Mouse (Mus musculus) embryonic facial prominence, embryonic 15.5 days (tissue): ENCODE results near the gene Ptges3l. TPM values are rescaled to one million over a fixed set of nuclear protein-coding genes. Genes with fewer than 3 reads are reported as not detected.

Experiments used
- ATAC-seq: fragments of 200-750 bp; cut with Nextera tagmentation; 2 replicates; pipeline ENCODE4 v1.8.0; 2017; ENCODE audit warnings: low read depth, moderate TSS enrichment; ENCODE audit not compliant: insufficient number of reproducible peaks, low FRiP score, low TSS enrichment
- H3K27ac ChIP-seq: fragments of 300-500 bp; sonication (generic); replicated peaks from 2 replicates; pipeline ENCODE4 v1.5.1; 2015; ENCODE audit warnings: mild to moderate bottlenecking, inconsistent platforms
- H3K27me3 ChIP-seq: fragments of 300-500 bp; sonication (generic); 2 replicates; pipeline ENCODE4 v1.6.1; 2015; ENCODE audit warnings: inconsistent platforms
- H3K36me3 ChIP-seq: fragments of 300-500 bp; sonication (generic); 2 replicates; pipeline ENCODE4 v1.6.1; 2015; ENCODE audit warnings: mild to moderate bottlenecking, inconsistent platforms
- H3K4me1 ChIP-seq: fragments of 300-500 bp; sonication (generic); 2 replicates; pipeline ENCODE4 v1.6.1; 2015; ENCODE audit warnings: inconsistent platforms
- H3K4me2 ChIP-seq: fragments of 300-500 bp; sonication (generic); replicated peaks from 2 replicates; pipeline ENCODE4 v1.6.1; 2015; ENCODE audit warnings: mild to moderate bottlenecking, inconsistent platforms
- H3K4me3 ChIP-seq: fragments of 300-500 bp; sonication (generic); replicated peaks from 2 replicates; pipeline ENCODE4 v1.5.1; 2015; ENCODE audit warnings: mild to moderate bottlenecking, inconsistent platforms
- H3K9ac ChIP-seq: fragments of 300-500 bp; sonication (generic); 2 replicates; pipeline ENCODE4 v1.6.1; 2015; ENCODE audit warnings: inconsistent platforms
- H3K9me3 ChIP-seq: fragments of 300-500 bp; sonication (generic); replicated peaks from 2 replicates; pipeline ENCODE4 v1.6.1; 2016; ENCODE audit warnings: inconsistent platforms
- WGBS: fragments of 180-500 bp; shearing (Covaris S2); methylation state at CpG from one replicate; pipeline ENCODE4 v1.1.7; 2015; 5-methylcytosine and 5-hydroxymethylcytosine counted together
- polyA plus RNA-seq: library from polyadenylated mRNA; unstranded; fragments of >200 nt; fragmentation: Nextera tagmentation; extraction: Ambion mirVana; gene quantifications from 2 replicates; pipeline ENCODE4 v1.2.1, GENCODE M21; 2015

The Ptges3l gene
- polyA plus RNA-seq, 1 experiment from 2014 or later, result 19.8 TPM

DNA sequence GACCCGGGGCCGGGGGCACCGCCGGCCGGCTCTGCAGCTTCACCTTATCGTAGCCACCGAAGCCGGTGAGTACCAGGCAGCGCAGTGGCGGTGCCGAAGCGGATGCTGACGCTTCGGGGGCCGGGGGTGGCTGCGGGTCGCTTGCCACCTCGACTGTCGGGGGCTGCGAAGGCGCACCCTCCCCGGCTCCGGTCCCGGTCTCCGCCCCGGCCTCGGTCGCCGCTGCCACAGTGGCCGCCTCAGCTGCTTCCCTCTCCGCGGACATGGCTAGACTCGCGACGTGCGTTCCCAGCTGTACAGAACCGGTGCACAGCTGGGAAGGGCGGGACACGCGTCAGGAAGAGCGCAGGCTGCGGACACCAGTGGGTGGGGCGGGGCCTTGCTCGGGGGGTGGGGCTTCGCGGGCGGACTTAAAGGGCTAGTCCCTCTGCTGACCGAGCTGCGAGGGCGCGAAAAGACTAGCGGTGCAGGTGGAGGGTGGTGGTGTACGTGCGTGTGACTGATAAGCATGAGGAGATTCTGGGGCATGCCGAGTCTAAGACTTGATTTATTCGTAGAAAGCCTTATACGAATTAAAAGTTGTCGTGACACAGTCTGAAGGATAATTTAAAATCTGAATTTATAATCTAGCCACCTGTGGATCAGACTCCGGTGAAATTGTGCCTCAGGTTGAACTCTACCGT is 40.9 kb upstream of the Ptges3l start, which contains the start of gene Vat1:
Gene Vat1 (minus strand): TSS at position 362 of the 683 bp plus-strand sequence.
- Histone ChIP-seq H3K4me2 (peak within 1 kb of the TSS; percentile 84), H3K9me3 (no peaks in the 10 kb centered on the region), H3K27me3 (no peaks in the 10 kb centered on the region), H3K27ac (peak within 1 kb of the TSS; percentile 83), H3K4me1 (peaks cover 51% of the 10 kb centered on the region), H3K9ac (peak within 1 kb of the TSS; percentile 69), H3K36me3 (peaks cover 19% of the 10 kb centered on the region), H3K4me3 (peak within 1 kb of the TSS; percentile 87)
- 1% methylated on average over 58 of the region's 60 CpGs for WGBS
- ATAC-seq, result peak; percentile 67; the same call in 1 of the 2 replicates

DNA sequence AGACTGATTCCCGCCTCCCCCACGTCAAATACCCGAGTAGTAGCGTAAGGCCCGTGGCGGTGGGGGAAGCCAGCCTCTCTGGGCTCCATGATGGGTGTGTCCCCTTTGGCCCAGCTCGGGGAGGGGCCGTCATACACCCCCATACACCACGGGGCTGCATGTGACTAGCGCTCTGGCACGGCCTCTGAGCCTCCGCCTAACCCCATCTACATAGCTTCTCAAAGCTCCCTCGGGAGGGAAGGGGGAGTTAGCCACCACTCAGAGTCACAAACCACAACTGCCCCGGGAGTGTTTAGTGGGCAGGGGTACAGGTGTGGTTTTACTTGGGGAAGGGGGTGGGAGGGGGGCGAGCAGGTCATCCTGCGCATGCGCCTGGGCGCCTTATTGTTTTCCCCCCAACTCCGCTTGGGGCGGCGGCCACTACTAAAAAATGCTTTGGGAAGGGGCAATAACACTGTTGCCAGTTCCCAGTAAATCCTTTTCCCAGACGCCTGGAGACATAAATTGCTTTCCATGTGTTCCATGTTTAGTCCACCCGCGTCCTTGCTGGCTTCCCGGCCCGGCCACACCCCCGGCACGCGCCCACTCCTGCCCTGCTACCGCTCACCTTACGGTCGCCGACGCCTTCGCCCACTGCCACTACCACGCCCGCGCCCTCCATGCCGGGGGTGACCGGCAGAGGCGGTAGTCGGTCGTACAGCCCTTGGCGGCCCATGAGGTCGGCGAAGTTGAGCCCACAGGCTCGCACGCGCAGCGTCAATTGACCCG is 40.2 kb upstream of the Ptges3l start:
- Histone ChIP-seq H3K4me1 (peaks cover 51% of the 10 kb centered on the region), H3K4me2 (peak overlapping the region; percentile 84), H3K9me3 (no peaks in the 10 kb centered on the region), H3K36me3 (peaks cover 25% of the 10 kb centered on the region), H3K27ac (peak overlapping the region; percentile 83), H3K27me3 (no peaks in the 10 kb centered on the region), H3K9ac (peak overlapping the region; percentile 69), H3K4me3 (peak overlapping the region; percentile 87)
- ATAC-seq, result peak; percentile 71; the same call in 1 of the 2 replicates
- under 1% methylated on average over 50 of the region's 51 CpGs for WGBS

- H3K9ac ChIP-seq, result peak within 1 kb of the TSS; percentile 69
- H3K27me3 ChIP-seq, result no peaks in the 10 kb centered on the region
- H3K4me2 ChIP-seq, result peak within 1 kb of the TSS; percentile 84
- H3K4me3 ChIP-seq, result peak within 1 kb of the TSS; percentile 87
- H3K9me3 ChIP-seq, result no peaks in the 10 kb centered on the region
- peaks cover 51% of the 10 kb centered on the region for H3K4me1 ChIP-seq
- ATAC-seq, result no peak
- peak within 1 kb of the TSS; percentile 83 for H3K27ac ChIP-seq
- peaks cover 33% of the 10 kb centered on the region for H3K36me3 ChIP-seq
- WGBS, result 4% methylated on average over 12 of the region's 12 CpGs
Measured at GRCm38 (mm10) chr11:101464211-101465100, 39.3 kb upstream of the Ptges3l start, which contains the start of gene Rnd2. Gene Rnd2 (plus strand): TSS chr11:101464999.

GRCm38 (mm10) chr11:101462583-101463440 is 37.7 kb upstream of the Ptges3l start:
- Histone ChIP-seq H3K4me3 (no peak overlapping the region), H3K9ac (no peak overlapping the region), H3K27me3 (no peaks in the 10 kb centered on the region), H3K27ac (no peak overlapping the region), H3K4me2 (no peak overlapping the region), H3K36me3 (peaks cover 49% of the 10 kb centered on the region), H3K9me3 (no peaks in the 10 kb centered on the region), H3K4me1 (peaks cover 41% of the 10 kb centered on the region)
- ATAC-seq, result no peak
- WGBS, result 33% methylated on average over 13 of the region's 13 CpGs

DNA sequence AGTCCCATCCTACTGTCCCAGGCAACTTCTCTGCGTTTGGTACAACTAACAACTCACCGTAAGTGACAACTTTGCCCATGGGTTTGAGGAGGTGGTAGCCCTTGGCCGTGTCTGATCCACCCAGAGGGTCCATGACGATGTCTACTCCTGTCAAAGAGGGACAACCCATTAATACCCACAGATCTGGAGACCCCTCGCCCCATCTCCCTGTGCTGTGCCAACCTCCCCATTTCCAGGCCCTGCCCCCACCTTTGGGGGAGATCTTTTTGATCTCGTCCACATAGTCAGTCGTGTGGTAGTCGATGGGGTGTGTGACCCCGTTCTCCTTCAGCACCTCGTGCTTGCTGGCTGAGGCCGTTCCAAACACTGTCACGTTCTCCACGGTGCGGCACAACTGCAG is 37.0 kb upstream of the Ptges3l start:
- Histone ChIP-seq H3K4me3 (no peak overlapping the region), H3K9me3 (no peaks in the 10 kb centered on the region), H3K4me2 (no peak overlapping the region), H3K9ac (no peak overlapping the region), H3K27me3 (no peaks in the 10 kb centered on the region), H3K36me3 (peaks cover 51% of the 10 kb centered on the region), H3K4me1 (peaks cover 34% of the 10 kb centered on the region), H3K27ac (no peak overlapping the region)
- WGBS, result 88% methylated on average over 14 of the region's 14 CpGs
- ATAC-seq, result no peak

DNA sequence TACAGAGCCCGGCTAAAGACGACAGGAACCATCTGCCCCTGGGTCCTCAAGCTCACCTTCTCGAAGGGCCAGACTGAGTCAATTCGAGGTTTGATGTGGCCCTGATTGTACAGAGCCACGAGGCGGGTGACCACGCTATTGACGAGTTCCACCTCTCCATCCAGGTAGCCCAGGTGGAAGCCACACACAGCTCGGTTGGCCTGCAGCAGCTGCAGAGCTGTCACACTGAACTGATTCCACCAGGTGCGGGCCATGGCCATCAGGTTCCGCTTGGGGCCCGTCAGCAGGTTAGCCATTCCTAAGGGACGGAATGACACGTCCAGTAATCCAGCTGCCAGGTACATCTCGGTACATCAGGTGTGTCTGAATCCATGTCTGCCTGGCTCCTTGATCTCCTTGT is 35.2 kb upstream of the Ptges3l start:
- H3K9me3 ChIP-seq, result no peaks in the 10 kb centered on the region
- no peak overlapping the region for H3K4me3 ChIP-seq
- H3K36me3 ChIP-seq, result peaks cover 51% of the 10 kb centered on the region
- H3K27me3 ChIP-seq, result no peaks in the 10 kb centered on the region
- no peak overlapping the region for H3K4me2 ChIP-seq
- 79% methylated on average over 15 of the region's 15 CpGs for WGBS
- no peak for ATAC-seq
- H3K27ac ChIP-seq, result no peak overlapping the region
- peaks cover 26% of the 10 kb centered on the region for H3K4me1 ChIP-seq
- H3K9ac ChIP-seq, result no peak overlapping the region

DNA sequence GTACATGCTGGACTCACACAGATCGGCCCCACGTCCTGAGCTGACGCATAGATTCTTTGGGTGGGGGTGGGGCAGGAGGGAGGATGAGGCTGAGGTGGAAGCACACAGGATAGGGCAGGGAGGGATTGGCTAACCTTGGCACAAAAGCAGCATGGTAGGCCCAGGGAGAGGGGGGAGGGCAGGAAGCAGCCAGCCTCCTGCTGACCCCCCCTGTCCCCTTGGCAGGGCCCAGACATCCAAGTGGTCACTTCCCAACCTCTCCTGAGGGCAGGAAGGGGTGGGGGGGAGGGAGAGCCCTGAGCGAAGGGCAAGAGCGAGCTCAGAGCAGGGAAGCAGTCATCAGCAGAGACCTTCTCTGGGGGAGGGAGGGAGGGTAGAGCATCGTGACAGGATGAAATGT is 34.6 kb upstream of the Ptges3l start:
- Histone ChIP-seq H3K4me2 (no peak overlapping the region), H3K9me3 (no peaks in the 10 kb centered on the region), H3K9ac (no peak overlapping the region), H3K27ac (no peak overlapping the region), H3K4me1 (peaks cover 25% of the 10 kb centered on the region), H3K36me3 (peaks cover 51% of the 10 kb centered on the region), H3K27me3 (no peaks in the 10 kb centered on the region), H3K4me3 (no peak overlapping the region)
- 32% methylated on average over 5 of the region's 6 CpGs for WGBS
- peak; percentile 27; the same call in 1 of the 2 replicates for ATAC-seq

DNA sequence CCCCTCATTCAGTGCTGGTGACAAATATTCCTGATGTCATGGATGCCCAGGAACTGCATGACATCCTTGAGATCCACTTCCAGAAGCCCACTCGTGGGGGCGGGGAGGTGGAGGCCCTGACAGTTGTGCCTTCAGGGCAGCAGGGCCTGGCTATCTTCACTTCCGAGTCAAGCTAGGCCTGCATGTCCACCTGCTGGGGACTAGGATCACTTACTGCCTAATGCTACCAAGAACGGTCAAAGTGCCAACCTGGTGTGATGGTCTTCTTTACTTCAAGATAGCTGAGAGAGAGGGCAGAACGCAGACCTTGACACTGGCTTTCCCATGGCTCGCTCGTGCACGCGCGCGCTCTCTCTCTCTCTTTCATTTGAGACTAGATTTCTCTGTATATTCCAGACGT is 33.1 kb upstream of the Ptges3l start:
- 80% methylated on average over 12 of the region's 12 CpGs for WGBS
- ATAC-seq, result no peak
- peaks cover 11% of the 10 kb centered on the region for H3K4me1 ChIP-seq
- H3K27ac ChIP-seq, result no peak overlapping the region
- no peak overlapping the region for H3K4me3 ChIP-seq
- no peaks in the 10 kb centered on the region for H3K9me3 ChIP-seq
- no peak overlapping the region for H3K4me2 ChIP-seq
- H3K9ac ChIP-seq, result no peak overlapping the region
- H3K36me3 ChIP-seq, result peaks cover 51% of the 10 kb centered on the region
- H3K27me3 ChIP-seq, result no peaks in the 10 kb centered on the region

DNA sequence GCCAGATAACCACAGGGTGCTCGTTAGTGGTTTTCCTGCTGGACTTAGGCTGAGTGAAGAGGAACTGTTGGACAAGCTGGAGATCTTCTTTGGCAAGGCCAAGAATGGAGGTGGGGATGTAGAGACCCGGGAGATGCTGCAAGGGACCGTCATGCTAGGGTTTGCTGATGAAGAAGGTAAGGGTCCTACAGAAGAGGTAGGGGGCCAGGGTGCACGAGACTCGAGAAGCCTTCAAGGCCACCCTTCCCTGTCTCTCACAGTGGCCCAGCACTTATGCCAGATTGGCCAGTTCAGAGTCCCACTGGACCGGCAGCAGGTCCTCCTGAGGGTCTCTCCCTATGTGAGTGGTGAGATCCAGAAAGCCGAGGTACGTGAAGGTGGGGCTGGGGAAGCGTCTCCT is 32.5 kb upstream of the Ptges3l start:
- WGBS, result 88% methylated on average over 9 of the region's 9 CpGs
- H3K4me3 ChIP-seq, result no peak overlapping the region
- no peaks in the 10 kb centered on the region for H3K27me3 ChIP-seq
- H3K27ac ChIP-seq, result no peak overlapping the region
- H3K9ac ChIP-seq, result no peak overlapping the region
- H3K4me1 ChIP-seq, result peaks cover 6% of the 10 kb centered on the region
- H3K36me3 ChIP-seq, result peaks cover 48% of the 10 kb centered on the region
- no peak overlapping the region for H3K4me2 ChIP-seq
- ATAC-seq, result no peak
- H3K9me3 ChIP-seq, result no peaks in the 10 kb centered on the region

DNA sequence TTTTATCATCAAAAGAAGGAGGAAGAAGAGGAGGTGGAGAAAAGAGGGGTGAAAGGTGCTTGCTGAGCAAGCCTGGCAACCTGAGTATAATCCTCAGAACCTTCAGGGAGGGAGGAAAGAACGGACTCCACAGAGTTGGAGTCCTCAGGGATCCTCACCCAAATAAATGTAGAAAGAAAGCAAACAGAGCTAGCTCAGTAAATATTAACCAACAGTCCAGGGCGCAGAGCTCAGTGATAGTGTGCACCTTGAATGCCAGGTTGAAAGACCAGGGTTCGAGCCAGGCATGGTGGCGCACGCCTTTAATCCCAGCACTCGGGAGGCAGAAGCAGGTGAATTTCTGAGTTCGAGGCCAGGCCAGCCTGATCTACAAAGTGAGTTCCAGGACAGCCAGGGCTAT is 30.5 kb upstream of the Ptges3l start:
- WGBS, result 84% methylated on average over 7 of the region's 7 CpGs
- Histone ChIP-seq H3K4me1 (peaks cover 13% of the 10 kb centered on the region; the same call in 1 of the 2 replicates), H3K36me3 (peaks cover 30% of the 10 kb centered on the region)

More for the DNA sequence above, 30.5 kb upstream of the Ptges3l start:
- Histone ChIP-seq H3K9me3 (no peaks in the 10 kb centered on the region), H3K4me2 (no peak overlapping the region), H3K27ac (no peak overlapping the region), H3K9ac (no peak overlapping the region), H3K27me3 (no peaks in the 10 kb centered on the region), H3K4me3 (no peak overlapping the region)
- ATAC-seq, result no peak
